Mouse (Mus musculus): ENCODE data around the gene Clec9a. TPM values are rescaled to one million over a fixed set of nuclear protein-coding genes. Genes with fewer than 3 reads are reported as not detected.

The Clec9a gene
- polyA plus RNA-seq, 1 experiment from 2014 or later, result 0.13 TPM

- no peak overlapping the region for H3K27ac ChIP-seq
- no peaks in the 10 kb centered on the region for H3K9me3 ChIP-seq
- no peaks in the 10 kb centered on the region for H3K4me1 ChIP-seq (replicated peaks)
- WGBS, result 82% methylated on average over 5 of the region's 5 CpGs
- no peaks in the 10 kb centered on the region for H3K27me3 ChIP-seq (replicated peaks)
- H3K4me2 ChIP-seq (replicated peaks), result no peak overlapping the region
- no peak overlapping the region for H3K4me3 ChIP-seq (replicated peaks)
- no peak for ATAC-seq
- no peak overlapping the region for H3K9ac ChIP-seq
- H3K36me3 ChIP-seq, result no peaks in the 10 kb centered on the region
Measured at GRCm38 (mm10) chr6:129434239-129434638, 25.6 kb downstream of the Clec9a start.

- Histone ChIP-seq H3K9me3 (no peaks in the 10 kb centered on the region), H3K27ac (no peak overlapping the region), H3K4me2 (replicated peaks) (no peak overlapping the region), H3K9ac (no peak overlapping the region), H3K27me3 (replicated peaks) (no peaks in the 10 kb centered on the region), H3K4me1 (replicated peaks) (no peaks in the 10 kb centered on the region), H3K4me3 (replicated peaks) (no peak overlapping the region), H3K36me3 (no peaks in the 10 kb centered on the region)
- WGBS, result 86% methylated on average over 3 of the region's 3 CpGs
- ATAC-seq, result no peak
Measured at GRCm38 (mm10) chr6:129436025-129436424, 27.4 kb downstream of the Clec9a start.

GRCm38 (mm10) chr6:129438033-129438432 is 29.4 kb downstream of the Clec9a start:
- no peaks in the 10 kb centered on the region for H3K4me1 ChIP-seq (replicated peaks)
- 90% methylated on average over 2 of the region's 2 CpGs for WGBS
- no peak overlapping the region for H3K9ac ChIP-seq
- H3K4me3 ChIP-seq (replicated peaks), result no peak overlapping the region
- ATAC-seq, result no peak
- no peaks in the 10 kb centered on the region for H3K27me3 ChIP-seq (replicated peaks)
- H3K36me3 ChIP-seq, result no peaks in the 10 kb centered on the region
- no peak overlapping the region for H3K27ac ChIP-seq
- H3K9me3 ChIP-seq, result no peaks in the 10 kb centered on the region
- H3K4me2 ChIP-seq (replicated peaks), result no peak overlapping the region

- no peak overlapping the region for H3K4me3 ChIP-seq (replicated peaks)
Measured at GRCm38 (mm10) chr6:129449743-129450142, 41.1 kb downstream of the Clec9a start.

GRCm38 (mm10) chr6:129451411-129452039 is 42.9 kb downstream of the Clec9a start, which contains the start of gene Clec1a:
Clec1a (minus strand) TSS chr6:129452000.
- Histone ChIP-seq H3K36me3 (no peaks in the 10 kb centered on the region), H3K9me3 (no peaks in the 10 kb centered on the region), H3K27ac (no peak within 1 kb of the TSS), H3K27me3 (replicated peaks) (no peaks in the 10 kb centered on the region), H3K4me2 (replicated peaks) (0 out of 2 replicates have a peak within 1 kb of the TSS, but pooled peaks have one; percentile 14), H3K4me1 (replicated peaks) (no peaks in the 10 kb centered on the region), H3K4me3 (replicated peaks) (no peak within 1 kb of the TSS), H3K9ac (no peak within 1 kb of the TSS)
- WGBS, result 44% methylated on average over 13 of the region's 13 CpGs
- ATAC-seq, result no peak

More at GRCm38 (mm10) chr6:129449743-129450142, 41.1 kb downstream of the Clec9a start:
- no peak overlapping the region for H3K4me2 ChIP-seq (replicated peaks)
- H3K27ac ChIP-seq, result no peak overlapping the region
- ATAC-seq, result no peak
- H3K9ac ChIP-seq, result no peak overlapping the region
- H3K9me3 ChIP-seq, result no peaks in the 10 kb centered on the region
- no peaks in the 10 kb centered on the region for H3K27me3 ChIP-seq (replicated peaks)
- H3K4me1 ChIP-seq (replicated peaks), result no peaks in the 10 kb centered on the region
- H3K36me3 ChIP-seq, result no peaks in the 10 kb centered on the region
- 76% methylated on average over 6 of the region's 6 CpGs for WGBS

- Histone ChIP-seq H3K27me3 (replicated peaks) (no peaks in the 10 kb centered on the region), H3K9me3 (no peaks in the 10 kb centered on the region), H3K4me2 (replicated peaks) (no peak overlapping the region), H3K9ac (no peak overlapping the region), H3K4me1 (replicated peaks) (no peaks in the 10 kb centered on the region), H3K36me3 (no peaks in the 10 kb centered on the region), H3K4me3 (replicated peaks) (no peak overlapping the region), H3K27ac (no peak overlapping the region)
- WGBS, result 87% methylated on average over 6 of the region's 6 CpGs
- no peak for ATAC-seq
Measured at GRCm38 (mm10) chr6:129471386-129471785, 62.7 kb downstream of the Clec9a start.

GRCm38 (mm10) chr6:129472627-129473026 is 64.0 kb downstream of the Clec9a start:
- Histone ChIP-seq H3K36me3 (no peaks in the 10 kb centered on the region), H3K4me2 (replicated peaks) (no peak overlapping the region), H3K4me3 (replicated peaks) (no peak overlapping the region), H3K9ac (no peak overlapping the region), H3K9me3 (no peaks in the 10 kb centered on the region), H3K27ac (no peak overlapping the region), H3K4me1 (replicated peaks) (no peaks in the 10 kb centered on the region), H3K27me3 (replicated peaks) (no peaks in the 10 kb centered on the region)
- whole genome bisulfite sequencing, result 81% methylated on average over 5 of the region's 5 CpGs
- no peak for ATAC-seq

Other genes starting within 250 kb of the Clec9a start
- gene Clec2d, start 228.2 kb upstream of the Clec9a start, polyA plus RNA-seq (2015; fragmentation: Nextera tagmentation; extraction: Ambion mirVana), result 0.80 and 0.90 TPM in 2 replicates
- 0.19 and 0.28 TPM in 2 replicates for gene Cd69, start 133.4 kb upstream of the Clec9a start, polyA plus RNA-seq (2015; fragmentation: Nextera tagmentation; extraction: Ambion mirVana)
- gene 4922502D21Rik, start 77.1 kb upstream of the Clec9a start, polyA plus RNA-seq (2015; fragmentation: Nextera tagmentation; extraction: Ambion mirVana), result not detected in 2 replicates
- gene Clec12a, start 66.2 kb upstream of the Clec9a start, polyA plus RNA-seq (2015; fragmentation: Nextera tagmentation; extraction: Ambion mirVana), result 0.80 and 0.87 TPM in 2 replicates
- not detected in 2 replicates for gene Clec12b, start 23.0 kb upstream of the Clec9a start, polyA plus RNA-seq (2015; fragmentation: Nextera tagmentation; extraction: Ambion mirVana)
- gene Clec1b, start 11.6 kb upstream of the Clec9a start, polyA plus RNA-seq (2015; fragmentation: Nextera tagmentation; extraction: Ambion mirVana), result 1.2 and 1.3 TPM in 2 replicates
- gene Clec1a, start 43.1 kb downstream of the Clec9a start, polyA plus RNA-seq (2015; fragmentation: Nextera tagmentation; extraction: Ambion mirVana), result 3.8 and 4.3 TPM in 2 replicates
- gene Olr1, start 98.3 kb downstream of the Clec9a start, polyA plus RNA-seq (2015; fragmentation: Nextera tagmentation; extraction: Ambion mirVana), result 0.04 and 0.13 TPM in 2 replicates
- 0.09 TPM in 1 of 2 replicates, not detected in the other for gene Tmem52b, start 103.7 kb downstream of the Clec9a start, polyA plus RNA-seq (2015; fragmentation: Nextera tagmentation; extraction: Ambion mirVana)
- 38.5 and 43.7 TPM in 2 replicates for gene Gabarapl1, start 124.3 kb downstream of the Clec9a start, polyA plus RNA-seq (2015; fragmentation: Nextera tagmentation; extraction: Ambion mirVana)
- gene Klre1, start 169.0 kb downstream of the Clec9a start, polyA plus RNA-seq (2015; fragmentation: Nextera tagmentation; extraction: Ambion mirVana), result not detected in 2 replicates
- 1.3 and 1.8 TPM in 2 replicates for gene Klrd1, start 182.9 kb downstream of the Clec9a start, polyA plus RNA-seq (2015; fragmentation: Nextera tagmentation; extraction: Ambion mirVana)
- 0.15 and 0.29 TPM in 2 replicates for gene Klrk1, start 215.0 kb downstream of the Clec9a start, polyA plus RNA-seq (2015; fragmentation: Nextera tagmentation; extraction: Ambion mirVana)
- not detected in 2 replicates for gene Klrc3, start 234.5 kb downstream of the Clec9a start, polyA plus RNA-seq (2015; fragmentation: Nextera tagmentation; extraction: Ambion mirVana)

All from intestine, embryonic 15.5 days (tissue).